Comparison of ENCODE assay signal across 17 mouse cellular contexts in genomic region chr10:5322562-5322961, GRCm38 (mm10).
A peak's percentile ranks its signal among the peaks of the same experiment; 100 is the strongest.
DNase-seq lines count a peak whose midpoint lies in the region; ATAC-seq and TF ChIP-seq lines count a peak whose summit lies in the region.
"Had no signal": no experiment of that assay in that cellular context is flagged by ENCODE, and none has a peak within 500 bp of the region (broad histone marks: within the 10 kb centered on the region; RNA-seq: fewer than 3 reads in every experiment).

No protein-coding gene starts in this region.

- 19% methylated on average over 7 of the region's 7 CpGs for WGBS in thymus, adult 2 months
- 12% methylated on average over 7 of the region's 7 CpGs for WGBS in cerebellum, adult 2 months

- peak; percentile 10 for DNase-seq in thymus, adult 2 months
- DNase-seq in thymus, adult 18-20 months: no peak
- peak; percentile 56 to 78 for DNase-seq in cerebellum, adult 2 months
- peak; percentile 21 for DNase-seq in thymus, postnatal 4 days
- DNase-seq in gastrocnemius, adult 8-10 months (ENCODE audit: low spot score in 2 of 2): no peak
- DNase-seq in left cerebral cortex, adult 18-20 months (ENCODE audit: low spot score in 2 of 2): no peak
- no peak for DNase-seq in adrenal gland, postnatal 14 days
- DNase-seq: adrenal gland, postnatal 10 days; heart, adult 18-20 months; liver, embryonic 13.5 days; right cerebral cortex, adult 18-20 months had no signal

- H3K4me1 ChIP-seq in thymus, adult 2 months (replicated peaks; ENCODE audit: control insufficient read depth, insufficient read depth, low read length): no peaks in the 10 kb centered on the region; the same call in 1 of the 2 replicates
- peaks cover 19% of the 10 kb centered on the region for H3K4me1 ChIP-seq in cerebellum, adult 2 months (ENCODE audit: control insufficient read depth, insufficient read depth, low read length)
- H3K4me1 ChIP-seq: forebrain, embryonic 12.5 days; hindbrain, embryonic 13.5 days; intestine, embryonic 15.5 days; liver, embryonic 13.5 days; stomach, embryonic 15.5 days had no signal

- ATAC-seq in common myeloid progenitor, adult 5-6 weeks (replicated peaks; ENCODE audit: low read depth, poor library complexity, severe bottlenecking): peak; percentile 76
- ATAC-seq: intestine, embryonic 15.5 days; midbrain, embryonic 16.5 days had no signal

- TF ChIP-seq POLR2A in thymus, adult 2 months (IDR thresholded peaks at IDR 0.05; ENCODE audit: control insufficient read depth, extremely low read depth, insufficient read depth, low read length, poor library complexity): no peak
- no peak for TF ChIP-seq POLR2A in cerebellum, adult 2 months (IDR thresholded peaks at IDR 0.05; ENCODE audit: borderline replicate concordance, insufficient read depth, low read length)

- no peak for TF ChIP-seq CTCF in thymus, adult 2 months (IDR thresholded peaks at IDR 0.05; ENCODE audit: borderline replicate concordance, control insufficient read depth, extremely low read depth, insufficient read depth, low read length, poor library complexity)
- TF ChIP-seq CTCF in cerebellum, adult 2 months (IDR thresholded peaks at IDR 0.05; ENCODE audit: borderline replicate concordance, insufficient read depth, low read depth, low read length): no peak

- no peak overlapping the region for H3K4me3 ChIP-seq in thymus, adult 2 months (ENCODE audit: control insufficient read depth, insufficient read depth, low read length)
- H3K4me3 ChIP-seq in cerebellum, adult 2 months (replicated peaks; ENCODE audit: insufficient read depth, low read depth, low read length): no peak overlapping the region
- H3K4me3 ChIP-seq: forebrain, embryonic 12.5 days; hindbrain, embryonic 13.5 days; intestine, embryonic 15.5 days; liver, embryonic 13.5 days; stomach, embryonic 15.5 days had no signal

- no peaks in the 10 kb centered on the region for H3K27me3 ChIP-seq in thymus, adult 2 months (ENCODE audit: control insufficient read depth, insufficient read depth, low read length)
- H3K27me3 ChIP-seq in cerebellum, adult 2 months (ENCODE audit: control insufficient read depth, insufficient read depth, low read length): no peaks in the 10 kb centered on the region
- H3K27me3 ChIP-seq: forebrain, embryonic 12.5 days; hindbrain, embryonic 13.5 days; intestine, embryonic 15.5 days; liver, embryonic 13.5 days; stomach, embryonic 15.5 days had no signal

- H3K27ac ChIP-seq in thymus, adult 2 months (ENCODE audit: control insufficient read depth, insufficient read depth, low read length): no peak overlapping the region
- no peak overlapping the region for H3K27ac ChIP-seq in cerebellum, adult 2 months (ENCODE audit: insufficient read depth, low read length)
- H3K27ac ChIP-seq: forebrain, embryonic 12.5 days; hindbrain, embryonic 13.5 days; intestine, embryonic 15.5 days; liver, embryonic 13.5 days; stomach, embryonic 15.5 days had no signal

- H3K36me3 ChIP-seq in thymus, adult 2 months (ENCODE audit: control insufficient read depth, insufficient read depth, low read length): no peaks in the 10 kb centered on the region
- H3K36me3 ChIP-seq: forebrain, embryonic 12.5 days; hindbrain, embryonic 13.5 days; intestine, embryonic 15.5 days; liver, embryonic 13.5 days; stomach, embryonic 15.5 days had no signal

Comparison
In these comparisons a context has a peak if more than half of its experiments do, and no peak if none do; other contexts are left out.
1. DNase-seq: peak in thymus, adult 2 months (single experiment), cerebellum, adult 2 months (2 of 2) and thymus, postnatal 4 days (single experiment); none in thymus, adult 18-20 months (0 of 2), gastrocnemius, adult 8-10 months (0 of 2), left cerebral cortex, adult 18-20 months (0 of 2) and adrenal gland, postnatal 14 days (single experiment).